Mouse (Mus musculus) embryonic facial prominence, embryonic 12.5 days (tissue): ENCODE measurements at regions not wholly inside any gene's neighbourhood (a gene's known extent, or its start where the extent isn't known, plus 50 kb on each side); places are given as distances from the start of the nearest gene placed in this dataset.
A peak's percentile ranks its signal among the peaks of the same experiment; 100 is the strongest.

Experiments used
- ATAC-seq: fragments of 200-750 bp; cut with Nextera tagmentation; 2 replicates; pipeline ENCODE4 v1.8.0; 2017; ENCODE audit not compliant: insufficient number of reproducible peaks, insufficient read depth, low FRiP score, low TSS enrichment
- H3K27ac ChIP-seq: fragments of 300-500 bp; sonication (generic); 2 replicates; pipeline ENCODE4 v1.5.1; 2016; ENCODE audit warnings: mild to moderate bottlenecking
- H3K27me3 ChIP-seq: fragments of 300-500 bp; sonication (generic); 2 replicates; pipeline ENCODE4 v1.6.1; 2016; ENCODE audit warnings: mild to moderate bottlenecking, moderate library complexity
- H3K36me3 ChIP-seq: fragments of 300-500 bp; sonication (generic); 2 replicates; pipeline ENCODE4 v1.6.1; 2016; ENCODE audit warnings: mild to moderate bottlenecking
- H3K4me1 ChIP-seq: fragments of 300-500 bp; sonication (generic); 2 replicates; pipeline ENCODE4 v1.6.1; 2016
- H3K4me2 ChIP-seq: fragments of 300-500 bp; sonication (generic); replicated peaks from 2 replicates; pipeline ENCODE4 v1.6.1; 2016; ENCODE audit warnings: mild to moderate bottlenecking, moderate library complexity
- H3K4me3 ChIP-seq: fragments of 300-500 bp; sonication (generic); 2 replicates; pipeline ENCODE4 v1.5.1; 2016; ENCODE audit warnings: mild to moderate bottlenecking
- H3K9ac ChIP-seq: fragments of 300-500 bp; sonication (generic); 2 replicates; pipeline ENCODE4 v1.6.1; 2016; ENCODE audit warnings: mild to moderate bottlenecking, moderate library complexity
- H3K9me3 ChIP-seq: fragments of 300-500 bp; sonication (generic); 2 replicates; pipeline ENCODE4 v1.6.1; 2016; ENCODE audit warnings: mild to moderate bottlenecking, moderate library complexity
- WGBS: fragments of 180-500 bp; shearing (Covaris S2); methylation state at CpG from one replicate; pipeline ENCODE4 v1.1.7; 2016; 5-methylcytosine and 5-hydroxymethylcytosine counted together

DNA sequence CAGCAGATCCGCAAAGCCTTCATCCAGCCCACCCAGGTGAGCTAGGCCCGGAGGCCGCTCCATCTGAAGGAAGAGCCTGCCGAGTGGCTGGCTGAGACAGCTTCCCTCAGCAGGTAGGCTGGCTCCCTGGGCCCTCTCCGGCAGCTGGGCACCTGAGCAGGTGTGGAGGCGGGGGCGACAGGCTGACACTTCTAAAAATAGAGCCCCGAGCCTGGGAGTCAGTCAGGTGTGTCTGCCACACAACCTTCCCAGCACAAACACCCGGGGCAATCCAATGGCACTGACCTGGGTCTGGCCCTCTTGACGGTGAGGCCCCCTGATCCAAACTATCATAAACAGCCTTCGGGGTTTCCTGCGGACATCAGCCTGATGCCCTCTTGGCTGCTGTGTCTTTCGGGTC is 58.5 kb downstream of the Zfp36l2 start:
- no peak overlapping the region for H3K27ac ChIP-seq
- H3K9me3 ChIP-seq: no peaks in the 10 kb centered on the region
- H3K9ac ChIP-seq: no peak overlapping the region
- H3K4me1 ChIP-seq: 0 out of 2 replicates have a peak, but pooled peaks cover 3% of the 10 kb centered on the region
- no peaks in the 10 kb centered on the region for H3K36me3 ChIP-seq
- no peak overlapping the region for H3K4me2 ChIP-seq
- no peak for ATAC-seq
- no peak overlapping the region for H3K4me3 ChIP-seq
- 67% methylated on average over 13 of the region's 13 CpGs for WGBS
- H3K27me3 ChIP-seq: no peaks in the 10 kb centered on the region

- no peak overlapping the region for H3K9ac ChIP-seq
- no peak overlapping the region for H3K4me3 ChIP-seq
- no peaks in the 10 kb centered on the region for H3K9me3 ChIP-seq
- no peaks in the 10 kb centered on the region for H3K36me3 ChIP-seq
- H3K27ac ChIP-seq: no peak overlapping the region
- H3K27me3 ChIP-seq: no peaks in the 10 kb centered on the region
- H3K4me1 ChIP-seq: no peaks in the 10 kb centered on the region
- WGBS: 75% methylated on average over 5 of the region's 5 CpGs
- no peak for ATAC-seq
- H3K4me2 ChIP-seq: no peak overlapping the region
These were observed 59.5 kb downstream of the Zfp36l2 start for GRCm38 (mm10) chr17:84128262-84128661.

DNA sequence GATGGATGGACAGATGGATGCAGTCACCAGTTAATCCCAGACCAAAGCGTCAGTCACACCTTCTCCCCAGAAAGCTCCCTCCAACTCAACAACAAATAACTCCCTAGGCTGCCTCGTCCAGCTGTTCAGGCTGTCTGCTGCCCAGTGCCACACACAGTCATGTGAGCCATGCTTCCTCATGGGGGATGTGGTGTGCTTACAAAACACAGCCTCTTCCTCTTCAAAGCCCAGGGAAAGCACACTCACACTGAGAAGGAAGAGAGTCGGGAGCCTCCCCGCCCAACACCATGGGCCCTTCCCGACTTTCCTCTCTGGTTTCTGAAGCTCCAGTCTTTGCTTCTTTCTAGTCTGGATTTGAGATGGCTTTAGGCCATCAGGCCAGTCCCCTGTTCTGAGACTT is 61.6 kb downstream of the Zfp36l2 start:
- no peaks in the 10 kb centered on the region for H3K36me3 ChIP-seq
- H3K27me3 ChIP-seq: no peaks in the 10 kb centered on the region
- no peak overlapping the region for H3K4me2 ChIP-seq
- ATAC-seq: no peak
- no peak overlapping the region for H3K9ac ChIP-seq
- no peak overlapping the region for H3K4me3 ChIP-seq
- no peaks in the 10 kb centered on the region for H3K4me1 ChIP-seq
- H3K9me3 ChIP-seq: no peaks in the 10 kb centered on the region
- WGBS: 68% methylated on average over 5 of the region's 5 CpGs
- H3K27ac ChIP-seq: no peak overlapping the region

- 77% methylated on average over 2 of the region's 2 CpGs for WGBS
- ATAC-seq: no peak
- H3K36me3 ChIP-seq: no peaks in the 10 kb centered on the region
- no peak overlapping the region for H3K4me2 ChIP-seq
- no peaks in the 10 kb centered on the region for H3K9me3 ChIP-seq
- H3K9ac ChIP-seq: no peak overlapping the region
- H3K27me3 ChIP-seq: no peaks in the 10 kb centered on the region
- H3K27ac ChIP-seq: peak overlapping the region; percentile 23; the same call in 1 of the 2 replicates
- H3K4me1 ChIP-seq: 0 out of 2 replicates have a peak, but pooled peaks cover 3% of the 10 kb centered on the region
- H3K4me3 ChIP-seq: no peak overlapping the region
These were observed 64.6 kb downstream of the Zfp36l2 start for GRCm38 (mm10) chr17:84123161-84123560.

- Histone ChIP-seq H3K36me3 (no peaks in the 10 kb centered on the region), H3K9ac (no peak overlapping the region), H3K4me3 (no peak overlapping the region), H3K4me1 (0 out of 2 replicates have a peak, but pooled peaks cover 3% of the 10 kb centered on the region), H3K27ac (peak overlapping the region; percentile 23; the same call in 1 of the 2 replicates), H3K27me3 (no peaks in the 10 kb centered on the region), H3K9me3 (no peaks in the 10 kb centered on the region), H3K4me2 (no peak overlapping the region)
- ATAC-seq: no peak
- WGBS: 71% methylated on average over 6 of the region's 6 CpGs
These were observed 65.1 kb downstream of the Zfp36l2 start for GRCm38 (mm10) chr17:84122486-84123131.

DNA sequence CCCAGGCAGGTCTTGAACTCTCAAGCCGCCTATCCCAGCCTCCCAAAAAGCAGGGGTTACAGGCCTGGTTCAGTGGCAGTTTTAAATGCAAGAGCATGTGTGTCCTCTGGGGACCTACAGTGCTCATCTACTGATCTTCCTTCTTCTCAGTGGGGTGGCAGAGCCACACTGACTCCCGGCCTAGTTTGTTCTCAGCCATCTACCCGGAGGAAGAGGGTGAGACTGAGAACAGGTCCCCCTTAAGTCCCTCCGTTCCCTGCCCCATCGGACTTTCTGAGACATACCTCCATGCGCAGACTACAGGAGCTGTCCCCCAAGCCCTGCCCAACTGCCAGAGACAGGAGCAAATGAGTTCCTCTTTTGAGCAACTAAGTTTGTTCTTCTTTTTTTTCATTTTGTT is 66.5 kb downstream of the Zfp36l2 start:
- H3K27ac ChIP-seq: no peak overlapping the region
- WGBS: 65% methylated on average over 6 of the region's 6 CpGs

DNA sequence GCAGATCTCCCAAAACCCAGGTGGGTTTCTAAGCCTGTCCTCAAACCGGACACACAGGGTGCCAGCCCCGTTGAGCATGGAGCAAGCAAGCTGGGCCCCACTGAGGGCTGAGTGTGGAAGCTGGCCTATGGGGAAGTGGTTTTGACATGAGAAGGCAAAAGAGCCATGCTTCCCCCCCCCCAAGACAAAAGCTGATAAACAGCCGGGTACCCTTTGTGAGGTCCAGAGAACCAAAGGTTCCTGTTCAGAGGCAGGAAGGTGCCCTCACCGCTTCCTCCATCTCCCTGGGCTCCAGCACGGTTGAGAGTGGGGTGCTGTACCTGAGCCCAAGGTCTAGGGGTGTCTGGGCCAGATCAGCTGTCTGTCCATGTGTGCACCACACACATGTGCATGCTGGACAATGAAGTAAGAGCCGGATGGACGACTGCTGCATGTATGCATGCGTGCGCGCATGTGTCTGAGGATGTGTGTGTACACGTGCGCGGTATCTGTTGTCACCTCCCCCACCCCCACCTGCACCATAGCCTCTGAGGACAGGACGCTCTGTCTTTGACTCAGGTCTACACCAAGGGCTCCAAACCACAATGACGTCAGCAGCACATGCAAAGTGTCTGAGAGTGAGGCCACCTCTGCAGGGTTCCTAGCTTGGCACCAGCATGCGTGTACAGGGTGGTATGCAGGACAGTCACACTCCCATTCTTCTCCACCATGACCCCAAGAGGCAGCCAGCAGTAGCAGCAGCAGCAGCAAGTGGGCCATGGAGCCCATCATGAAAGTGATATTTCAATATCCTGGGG is 68.3 kb downstream of the Zfp36l2 start:
- Histone ChIP-seq H3K36me3 (no peaks in the 10 kb centered on the region), H3K9me3 (no peaks in the 10 kb centered on the region), H3K27ac (no peak overlapping the region), H3K9ac (no peak overlapping the region), H3K4me1 (0 out of 2 replicates have a peak, but pooled peaks cover 3% of the 10 kb centered on the region), H3K27me3 (no peaks in the 10 kb centered on the region), H3K4me3 (no peak overlapping the region), H3K4me2 (no peak overlapping the region)
- no peak for ATAC-seq
- WGBS: 91% methylated on average over 16 of the region's 16 CpGs

More for the DNA sequence above, 66.5 kb downstream of the Zfp36l2 start:
- no peaks in the 10 kb centered on the region for H3K36me3 ChIP-seq
- H3K9ac ChIP-seq: no peak overlapping the region
- no peaks in the 10 kb centered on the region for H3K27me3 ChIP-seq
- no peak overlapping the region for H3K4me3 ChIP-seq
- no peak overlapping the region for H3K4me2 ChIP-seq
- no peaks in the 10 kb centered on the region for H3K9me3 ChIP-seq
- ATAC-seq: no peak
- H3K4me1 ChIP-seq: 0 out of 2 replicates have a peak, but pooled peaks cover 3% of the 10 kb centered on the region

DNA sequence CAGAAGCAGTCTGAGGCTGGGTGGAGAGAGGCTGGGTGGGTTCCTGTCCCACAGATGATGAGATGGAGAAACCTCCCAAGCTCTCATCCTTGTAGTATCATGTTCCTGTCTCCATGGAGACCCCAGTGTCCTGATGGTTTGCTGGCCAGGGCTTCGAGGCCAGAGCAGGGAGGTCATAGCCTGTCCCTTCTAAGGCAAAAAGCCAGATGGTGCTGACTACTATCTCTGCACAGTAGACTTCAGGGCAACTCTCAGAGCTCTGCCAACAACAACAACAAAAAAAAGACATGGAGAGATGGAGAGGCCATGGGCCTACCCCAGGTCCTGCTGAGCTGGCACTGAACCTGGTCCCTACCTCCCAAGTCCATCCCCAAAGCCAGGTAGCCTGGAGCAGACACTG is 69.0 kb downstream of the Zfp36l2 start:
- H3K9me3 ChIP-seq: no peaks in the 10 kb centered on the region
- H3K9ac ChIP-seq: no peak overlapping the region
- no peak overlapping the region for H3K4me2 ChIP-seq
- H3K27me3 ChIP-seq: no peaks in the 10 kb centered on the region
- 0 out of 2 replicates have a peak, but pooled peaks cover 3% of the 10 kb centered on the region for H3K4me1 ChIP-seq
- H3K36me3 ChIP-seq: no peaks in the 10 kb centered on the region
- H3K27ac ChIP-seq: no peak overlapping the region
- H3K4me3 ChIP-seq: no peak overlapping the region
- WGBS: 14% methylated on average over 1 of the region's 1 CpGs
- no peak for ATAC-seq

DNA sequence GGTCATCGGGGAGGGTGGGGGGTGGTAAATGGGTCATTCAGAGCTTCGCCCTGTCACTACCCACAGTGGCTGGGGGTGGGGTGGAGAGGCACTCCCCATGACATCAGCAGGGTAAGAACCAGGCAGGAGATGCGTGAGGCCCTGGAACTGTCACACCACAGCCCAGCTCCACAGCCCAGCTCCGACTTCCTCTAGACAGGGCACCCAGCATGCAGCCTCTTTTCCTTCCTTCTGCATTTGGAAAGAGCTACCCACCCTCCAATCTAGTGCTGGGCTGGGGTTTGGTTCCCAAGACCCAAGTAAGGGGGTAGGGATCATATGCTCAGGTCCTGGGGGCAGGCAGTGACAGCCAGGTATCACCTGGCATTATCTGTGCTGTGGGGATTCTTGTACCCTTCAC is 69.5 kb downstream of the Zfp36l2 start:
- H3K4me3 ChIP-seq: no peak overlapping the region
- no peak overlapping the region for H3K27ac ChIP-seq
- H3K27me3 ChIP-seq: no peaks in the 10 kb centered on the region
- no peaks in the 10 kb centered on the region for H3K9me3 ChIP-seq
- no peak overlapping the region for H3K4me2 ChIP-seq
- ATAC-seq: no peak
- 85% methylated on average over 4 of the region's 4 CpGs for WGBS
- no peaks in the 10 kb centered on the region for H3K36me3 ChIP-seq
- H3K9ac ChIP-seq: no peak overlapping the region
- H3K4me1 ChIP-seq: 0 out of 2 replicates have a peak, but pooled peaks cover 3% of the 10 kb centered on the region

DNA sequence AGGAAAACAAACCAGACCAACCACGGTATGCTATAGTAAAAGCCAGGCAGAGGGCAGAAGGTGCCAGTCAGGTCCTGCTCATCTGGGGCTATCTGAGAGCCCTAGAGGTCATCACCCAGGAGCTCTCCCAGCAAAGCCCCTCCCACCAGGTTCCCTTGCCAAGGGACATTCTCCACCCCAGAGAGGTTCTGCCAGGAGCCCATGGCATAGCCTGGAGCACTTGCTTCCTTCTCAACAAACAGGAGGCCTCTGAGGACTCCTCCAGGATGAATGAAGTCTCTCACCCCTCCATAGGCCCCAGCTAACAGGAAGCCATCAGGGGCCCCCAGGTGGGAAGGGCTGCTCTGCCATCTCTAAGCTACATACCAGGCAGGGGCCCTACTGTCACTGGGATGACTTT is 70.0 kb downstream of the Zfp36l2 start:
- Histone ChIP-seq H3K4me1 (0 out of 2 replicates have a peak, but pooled peaks cover 3% of the 10 kb centered on the region), H3K4me3 (no peak overlapping the region), H3K9me3 (no peaks in the 10 kb centered on the region), H3K4me2 (no peak overlapping the region), H3K27ac (no peak overlapping the region), H3K27me3 (no peaks in the 10 kb centered on the region), H3K36me3 (no peaks in the 10 kb centered on the region), H3K9ac (no peak overlapping the region)
- 71% methylated on average over 1 of the region's 1 CpGs for WGBS
- no peak for ATAC-seq

DNA sequence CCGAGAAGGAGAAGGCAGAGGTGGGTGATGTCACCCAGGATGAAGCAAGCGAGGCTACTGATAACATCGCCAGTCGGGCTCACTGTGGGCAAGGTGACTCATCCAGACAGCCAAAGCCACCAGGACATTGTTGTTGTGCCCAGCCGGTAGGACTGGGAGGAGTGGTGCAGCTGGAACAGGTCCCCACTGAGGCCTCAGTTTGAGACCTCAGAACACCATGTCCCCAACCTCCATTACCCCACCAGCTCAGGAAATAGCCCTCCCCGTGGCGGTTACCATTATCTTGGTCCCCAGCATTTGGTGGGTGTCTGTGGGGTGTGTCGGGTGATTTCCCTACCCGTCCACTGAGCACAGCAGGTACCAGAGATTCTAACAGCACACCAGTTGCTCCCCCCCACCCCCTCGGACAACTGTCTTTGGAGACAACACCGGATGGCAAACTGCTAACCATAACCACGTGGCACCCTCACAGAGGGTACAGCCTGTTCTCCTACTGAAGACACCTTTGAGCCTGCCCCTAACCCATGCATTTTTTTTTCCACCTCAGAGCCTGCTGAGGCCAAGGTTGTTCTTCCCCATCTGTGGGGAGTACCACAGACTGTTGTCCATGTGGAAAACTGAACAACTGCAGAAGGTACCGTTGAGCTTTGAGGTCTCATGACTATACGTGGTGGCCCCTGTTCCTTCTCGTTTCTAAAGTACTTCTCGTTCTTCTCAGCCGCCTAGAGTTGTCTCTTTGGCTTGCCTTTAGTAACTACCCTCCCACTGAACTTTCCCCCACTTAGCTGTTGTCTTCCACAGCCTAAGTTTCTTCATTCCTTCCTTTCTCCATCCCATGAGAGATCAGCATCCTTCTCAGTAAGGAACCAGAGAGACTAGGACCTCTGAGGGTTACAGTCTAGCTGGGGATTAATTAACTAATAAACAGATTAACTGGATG is 71.1 kb downstream of the Zfp36l2 start:
- Histone ChIP-seq H3K27me3 (no peaks in the 10 kb centered on the region), H3K9ac (no peak overlapping the region), H3K4me1 (peaks cover 11% of the 10 kb centered on the region; the same call in 1 of the 2 replicates), H3K9me3 (no peaks in the 10 kb centered on the region), H3K36me3 (no peaks in the 10 kb centered on the region), H3K4me3 (no peak overlapping the region), H3K4me2 (no peak overlapping the region), H3K27ac (no peak overlapping the region)
- WGBS: 87% methylated on average over 17 of the region's 17 CpGs
- ATAC-seq: no peak
